Mouse (Mus musculus) midbrain, postnatal 0 days (tissue): ENCODE data around the gene Samd13. TPM values are rescaled to one million over a fixed set of nuclear protein-coding genes. Genes with fewer than 3 reads are reported as not detected.

Experiments used
- ATAC-seq: fragments of 200-750 bp; cut with Nextera tagmentation; 2 replicates; pipeline ENCODE4 v1.8.0; 2017; ENCODE audit warnings: moderate number of reproducible peaks, mild to moderate bottlenecking, moderate TSS enrichment, moderate library complexity; ENCODE audit not compliant: low FRiP score
- DNase-seq: peaks from one replicate; pipeline ENCODE4 v3.0.0-alpha.2; 2015; ENCODE audit warnings: low spot score
- H3K27ac ChIP-seq: fragments of 300-500 bp; sonication (generic); 2 replicates; pipeline ENCODE4 v1.5.1; 2014; ENCODE audit warnings: low read depth, mild to moderate bottlenecking, low read length, mixed read lengths
- H3K27me3 ChIP-seq: fragments of 300-500 bp; sonication (generic); 2 replicates; pipeline ENCODE4 v1.6.1; 2014; ENCODE audit warnings: low read length, control low read depth, mixed read lengths; ENCODE audit not compliant: insufficient read depth
- H3K36me3 ChIP-seq: fragments of 300-500 bp; sonication (generic); 2 replicates; pipeline ENCODE4 v1.6.1; 2014; ENCODE audit warnings: low read length, control low read depth, mixed read lengths; ENCODE audit not compliant: insufficient read depth
- H3K4me1 ChIP-seq: fragments of 300-500 bp; sonication (generic); 2 replicates; pipeline ENCODE4 v1.6.1; 2014; ENCODE audit warnings: mild to moderate bottlenecking, control low read depth, antibody characterized with exemption, low read length, mixed read lengths; ENCODE audit not compliant: insufficient read depth
- H3K4me2 ChIP-seq: fragments of 300-500 bp; sonication (generic); 2 replicates; pipeline ENCODE4 v1.6.1; 2014; ENCODE audit warnings: low read depth, mild to moderate bottlenecking, low read length, mixed read lengths; ENCODE audit not compliant: poor library complexity, severe bottlenecking
- H3K4me3 ChIP-seq: fragments of 300-500 bp; sonication (generic); 2 replicates; pipeline ENCODE4 v1.5.1; 2014; ENCODE audit warnings: low read depth, mild to moderate bottlenecking, low read length, moderate library complexity
- H3K9ac ChIP-seq: fragments of 300-500 bp; sonication (generic); replicated peaks from 2 replicates; pipeline ENCODE4 v1.6.1; 2014; ENCODE audit warnings: mild to moderate bottlenecking, low read length, moderate library complexity, mixed read lengths; ENCODE audit not compliant: poor library complexity, severe bottlenecking
- H3K9me3 ChIP-seq: fragments of 300-500 bp; sonication (generic); 2 replicates; pipeline ENCODE4 v1.6.1; 2016; ENCODE audit warnings: low read length, control low read depth
- CTCF ChIP-seq: IDR thresholded peaks from 2 replicates; pipeline ENCODE4 v1.5.1; 2016; ENCODE audit warnings: antibody characterized with exemption, mild to moderate bottlenecking
- WGBS: fragments of 180-500 bp; shearing (Covaris S2); extraction: QIAGEN DNeasy Blood & Tissue Kit; methylation state at CpG from one replicate; pipeline ENCODE4 v1.1.7; 2014; 5-methylcytosine and 5-hydroxymethylcytosine counted together
- polyA plus RNA-seq: library from polyadenylated mRNA; unstranded; fragments of >200 nt; fragmentation: Nextera tagmentation; extraction: Ambion mirVana; gene quantifications from 2 replicates; pipeline ENCODE4 v1.2.1, GENCODE M21; 2015
- total RNA-seq: library from RNA; depleted of rRNA; stranded (reverse); fragments of >200 nt; gene quantifications from 2 replicates; pipeline ENCODE4 v1.2.3, GENCODE M21; 2014

Gene Samd13
- total and polyA plus RNA-seq, 2 experiments from 2014 or later: 0.16 to 0.31 TPM

DNA sequence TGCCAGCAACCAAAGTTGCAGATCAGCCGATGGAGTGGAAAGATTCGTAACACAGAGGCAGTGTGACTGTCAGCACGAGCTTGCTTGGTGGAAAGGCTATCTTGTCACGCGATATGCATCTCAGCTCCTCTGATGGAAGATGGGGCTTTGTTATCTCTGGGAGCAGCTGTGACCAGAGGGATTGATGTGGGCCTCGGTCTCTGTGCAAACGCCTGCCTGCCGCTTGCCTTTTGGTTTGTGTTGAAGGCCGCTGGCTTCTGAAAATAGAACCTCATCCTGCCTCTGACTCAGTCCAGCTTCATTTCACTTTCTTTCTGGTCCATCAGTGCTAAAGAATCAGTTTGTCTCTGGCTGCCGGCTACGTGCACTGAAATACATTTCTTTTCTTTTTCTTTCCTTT, 13.6 kb upstream of the Samd13 start:
- Histone ChIP-seq H3K36me3 (no peaks in the 10 kb centered on the region), H3K4me2 (no peak overlapping the region), H3K27ac (no peak overlapping the region), H3K9me3 (no peaks in the 10 kb centered on the region), H3K4me3 (no peak overlapping the region), H3K27me3 (no peaks in the 10 kb centered on the region), H3K4me1 (no peaks in the 10 kb centered on the region), H3K9ac (no peak overlapping the region)
- TF ChIP-seq CTCF: no peak
- 55% methylated on average over 11 of the region's 11 CpGs for WGBS
- DNase-seq (no peak), ATAC-seq (no peak)

- Histone ChIP-seq H3K4me2 (no peak overlapping the region), H3K4me1 (no peaks in the 10 kb centered on the region), H3K36me3 (no peaks in the 10 kb centered on the region), H3K27me3 (no peaks in the 10 kb centered on the region), H3K27ac (no peak overlapping the region), H3K9ac (no peak overlapping the region), H3K4me3 (no peak overlapping the region), H3K9me3 (no peaks in the 10 kb centered on the region)
- TF ChIP-seq CTCF: no peak
- ATAC-seq: no peak
- 88% methylated on average over 5 of the region's 5 CpGs for whole genome bisulfite sequencing
- DNase-seq: no peak
Measured at GRCm38 (mm10) chr3:146692547-146692946, 7.2 kb upstream of the Samd13 start.

- Histone ChIP-seq H3K9me3 (no peaks in the 10 kb centered on the region), H3K4me1 (no peaks in the 10 kb centered on the region), H3K4me3 (no peak overlapping the region), H3K9ac (no peak overlapping the region), H3K4me2 (no peak overlapping the region), H3K27me3 (no peaks in the 10 kb centered on the region), H3K27ac (no peak overlapping the region), H3K36me3 (no peaks in the 10 kb centered on the region)
- DNase-seq (no peak), ATAC-seq (no peak)
- WGBS: 82% methylated on average over 4 of the region's 4 CpGs
- TF ChIP-seq CTCF: no peak
Measured at GRCm38 (mm10) chr3:146687121-146687725, 1.8 kb upstream of the Samd13 start.

DNA sequence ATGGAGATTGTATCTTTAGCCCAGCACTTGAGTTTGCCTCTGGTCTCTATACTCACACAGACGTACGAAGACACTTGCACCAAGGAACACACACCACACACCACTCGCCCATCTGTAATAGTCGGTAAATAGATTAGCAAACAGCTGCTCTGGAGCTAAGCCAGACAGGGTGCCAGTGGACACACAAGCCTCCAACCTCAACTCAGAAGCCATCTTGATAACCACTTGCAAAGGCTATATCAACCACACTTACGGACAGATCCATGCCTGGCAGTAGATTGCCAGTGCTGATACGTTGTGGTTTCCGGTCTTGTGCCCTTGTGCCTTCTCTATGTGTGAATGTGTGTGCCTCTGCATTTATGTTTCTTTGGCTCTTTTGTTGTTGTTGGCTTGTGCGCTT, 1.0 kb upstream of the Samd13 start:
- TF ChIP-seq CTCF: no peak
- Histone ChIP-seq H3K9ac (no peak overlapping the region), H3K27ac (no peak overlapping the region), H3K36me3 (no peaks in the 10 kb centered on the region), H3K4me3 (no peak overlapping the region), H3K27me3 (no peaks in the 10 kb centered on the region), H3K4me2 (no peak overlapping the region), H3K9me3 (no peaks in the 10 kb centered on the region), H3K4me1 (no peaks in the 10 kb centered on the region)
- no peak for ATAC-seq
- no peak for DNase-seq
- 97% methylated on average over 8 of the region's 8 CpGs for WGBS

DNA sequence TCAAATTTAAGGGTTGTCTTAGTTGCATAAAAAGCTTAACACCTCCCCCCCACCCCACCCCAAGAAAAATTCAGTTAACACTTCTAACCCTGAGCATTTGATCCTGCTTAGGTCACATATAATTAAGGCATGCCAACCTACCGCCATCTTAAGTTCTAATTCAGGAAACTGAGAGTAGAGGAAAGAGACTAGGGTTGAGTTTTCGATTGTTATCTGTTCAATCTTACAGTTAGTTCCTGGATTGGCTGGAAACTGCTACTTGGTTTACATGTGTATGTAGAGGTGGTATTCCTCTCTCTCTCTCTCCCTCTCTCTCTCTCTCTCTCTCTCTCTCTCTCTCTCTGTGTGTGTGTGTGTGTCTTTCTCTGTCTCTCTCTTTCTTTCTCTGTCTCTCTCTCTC, 2.3 kb downstream of the Samd13 start:
- H3K4me3 ChIP-seq: no peak overlapping the region
- no peak for ATAC-seq
- no peaks in the 10 kb centered on the region for H3K4me1 ChIP-seq
- H3K27ac ChIP-seq: no peak overlapping the region
- no peaks in the 10 kb centered on the region for H3K36me3 ChIP-seq
- WGBS: 81% methylated on average over 2 of the region's 2 CpGs
- H3K4me2 ChIP-seq: no peak overlapping the region
- H3K9ac ChIP-seq: no peak overlapping the region
- no peak for DNase-seq
- TF ChIP-seq CTCF: no peak
- no peaks in the 10 kb centered on the region for H3K9me3 ChIP-seq
- no peaks in the 10 kb centered on the region for H3K27me3 ChIP-seq

DNA sequence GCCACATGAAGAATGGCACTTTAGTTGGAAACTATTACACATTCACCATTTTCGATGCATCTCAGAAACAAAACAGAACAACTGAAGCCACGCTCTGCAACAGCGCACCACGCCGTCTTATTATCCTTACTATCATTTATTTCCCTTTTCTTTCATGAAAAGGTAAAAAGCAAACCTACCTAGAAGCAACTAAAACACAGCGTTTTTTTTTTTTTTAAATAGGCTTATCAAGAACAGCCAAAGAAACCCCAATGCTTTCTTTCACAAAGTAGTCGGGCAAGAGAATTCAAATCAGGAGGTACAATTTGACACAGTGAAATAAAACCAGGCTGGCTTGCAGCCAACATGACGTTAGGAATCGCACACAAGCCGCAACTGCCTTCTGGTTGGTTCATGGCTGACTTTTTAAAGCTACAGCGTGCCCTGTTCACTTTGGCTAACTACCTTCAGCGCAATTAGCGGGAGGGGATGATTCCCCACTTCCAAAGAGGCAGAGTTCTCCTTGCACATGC, 3.2 kb downstream of the Samd13 start:
- Histone ChIP-seq H3K27ac (no peak overlapping the region), H3K4me3 (peak overlapping the region; percentile 30), H3K27me3 (no peaks in the 10 kb centered on the region), H3K9me3 (no peaks in the 10 kb centered on the region), H3K36me3 (no peaks in the 10 kb centered on the region), H3K4me1 (no peaks in the 10 kb centered on the region), H3K9ac (0 out of 2 replicates have a peak overlapping the region, but pooled peaks have one; percentile 33), H3K4me2 (peak overlapping the region; percentile 48)
- ATAC-seq (0 out of 2 replicates have a peak, but pooled peaks have one; percentile 22), DNase-seq (peak; percentile 76)
- WGBS: 22% methylated on average over 13 of the region's 13 CpGs
- TF ChIP-seq CTCF: no peak
